In the genomic region with DNA sequence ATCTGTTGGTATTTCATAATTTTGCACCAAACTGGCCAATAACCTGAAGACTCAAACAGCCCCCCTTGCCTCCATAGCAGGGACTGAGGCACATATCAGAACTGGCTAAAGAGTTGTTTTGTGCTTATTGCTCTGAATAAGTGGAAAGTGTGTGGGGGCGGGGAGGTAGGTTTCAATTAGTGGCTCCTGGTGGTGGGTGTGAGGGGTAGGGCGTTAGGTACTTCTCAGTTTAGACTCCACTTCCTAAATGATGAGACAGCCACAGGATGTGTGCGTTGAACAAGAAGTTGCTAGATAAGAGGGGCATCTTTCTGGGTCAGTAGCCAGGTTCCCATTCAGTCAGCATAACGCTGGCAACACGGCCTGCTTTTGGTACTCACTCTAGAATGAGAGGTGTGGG, we compare ENCODE assay signal across 21 mouse cellular contexts.
A peak's percentile ranks its signal among the peaks of the same experiment; 100 is the strongest.
DNase-seq lines count a peak whose midpoint lies in the region; ATAC-seq and TF ChIP-seq lines count a peak whose summit lies in the region.
"Had no signal": no experiment of that assay in that cellular context is flagged by ENCODE, and none has a peak within 500 bp of the region (broad histone marks: within the 10 kb centered on the region; RNA-seq: fewer than 3 reads in every experiment).

No protein-coding gene starts in this region.

- no peak for TF ChIP-seq POLR2A in MEL (IDR thresholded peaks at IDR 0.05; ENCODE audit: control insufficient read depth in 1 of 2, insufficient read depth in 1 of 2, low read depth in 1 of 2, low read length in 2 of 2, poor library complexity in 1 of 2)

- DNase-seq in layer of hippocampus, adult 2 months (ENCODE audit: low spot score in 2 of 2) = no peak
- DNase-seq in layer of hippocampus, adult 11-12 months (ENCODE audit: low spot score) = no peak
- peak; percentile 61 for DNase-seq in CD4-positive helper T cell, adult 2 months (ENCODE audit: low read depth, low spot score)
- peak; percentile 3 for DNase-seq in MEL (ENCODE audit: low read depth, low spot score)
- DNase-seq in natural killer cell, adult 2 months (ENCODE audit: low spot score in 2 of 2) = peak; percentile 5 to 12
- DNase-seq in Muller cell, postnatal 12 days (ENCODE audit: inconsistent ontology term) = no peak
- no peak for DNase-seq in midbrain, embryonic 14.5 days
- DNase-seq: embryo, embryonic 11 days; gastrocnemius, postnatal 36 days; kidney, adult 9 months; kidney, postnatal 4 days; thymus, postnatal 4 days had no signal

- H3K9me3 ChIP-seq in MEL (replicated peaks; ENCODE audit: insufficient read depth, low read length) = no peaks in the 10 kb centered on the region
- no peaks in the 10 kb centered on the region for H3K9me3 ChIP-seq in midbrain, embryonic 14.5 days (ENCODE audit: control insufficient read depth, low read length)
- H3K9me3 ChIP-seq: embryonic facial prominence, embryonic 15.5 days; forebrain, embryonic 10.5 days; heart, embryonic 12.5 days; liver, embryonic 12.5 days; lung, embryonic 15.5 days had no signal

- peaks cover 0 to 5% of the 10 kb centered on the region in 2 experiments; a peak in 2 of 4 replicates for H3K27me3 ChIP-seq in MEL (ENCODE audit: control insufficient read depth in 1 of 2, insufficient read depth in 2 of 2, low read length in 2 of 2)
- no peaks in the 10 kb centered on the region for H3K27me3 ChIP-seq in midbrain, embryonic 14.5 days (ENCODE audit: control insufficient read depth, insufficient read depth, low read length)
- H3K27me3 ChIP-seq: embryonic facial prominence, embryonic 15.5 days; heart, embryonic 12.5 days; liver, embryonic 12.5 days; lung, embryonic 15.5 days had no signal

- H3K27ac ChIP-seq in layer of hippocampus, adult 2 months = peak overlapping the region; percentile 79; the same call in 1 of the 2 replicates
- H3K27ac ChIP-seq in MEL (ENCODE audit: control insufficient read depth, low read depth, low read length) = no peak overlapping the region
- H3K27ac ChIP-seq in midbrain, embryonic 14.5 days (replicated peaks; ENCODE audit: low read depth, low read length) = no peak overlapping the region
- H3K27ac ChIP-seq: embryonic facial prominence, embryonic 15.5 days; forebrain, embryonic 10.5 days; liver, embryonic 12.5 days; lung, embryonic 15.5 days; macrophage; stomach, postnatal 0 days had no signal

- no peak for TF ChIP-seq CTCF in layer of hippocampus, adult 2 months (conservative IDR thresholded peaks at IDR 0.05)
- no peak for TF ChIP-seq CTCF in MEL (IDR thresholded peaks at IDR 0.05 in 2 of 3, conservative IDR thresholded peaks at IDR 0.05 in 1 of 3; ENCODE audit: control insufficient read depth in 1 of 3, insufficient read depth in 1 of 3, low read depth in 2 of 3, low read length in 3 of 3, poor library complexity in 1 of 3, severe bottlenecking in 1 of 3)

- no peak overlapping the region for H3K9ac ChIP-seq in MEL (ENCODE audit: control insufficient read depth, low read depth, low read length, poor library complexity, severe bottlenecking)
- no peak overlapping the region for H3K9ac ChIP-seq in midbrain, embryonic 14.5 days (replicated peaks; ENCODE audit: low read length)
- H3K9ac ChIP-seq: embryonic facial prominence, embryonic 15.5 days; heart, embryonic 12.5 days; liver, embryonic 12.5 days; lung, embryonic 15.5 days had no signal

- ATAC-seq in midbrain, embryonic 14.5 days (ENCODE audit: low FRiP score, low TSS enrichment) = no peak
- ATAC-seq: liver, embryonic 12.5 days had no signal

- H3K79me2 ChIP-seq in MEL (ENCODE audit: control insufficient read depth, insufficient read depth, low read length, poor library complexity) = no peaks in the 10 kb centered on the region

- 63% methylated on average over 5 of the region's 5 CpGs for WGBS in midbrain, embryonic 14.5 days

- no peak for TF ChIP-seq RAD21 in MEL (IDR thresholded peaks at IDR 0.05; ENCODE audit: low read depth, low read length)

- no peaks in the 10 kb centered on the region for H3K36me3 ChIP-seq in MEL (ENCODE audit: control insufficient read depth in 1 of 2, insufficient read depth in 2 of 2, low read length in 2 of 2)
- no peaks in the 10 kb centered on the region for H3K36me3 ChIP-seq in midbrain, embryonic 14.5 days (ENCODE audit: control insufficient read depth, insufficient read depth, low read length)
- H3K36me3 ChIP-seq: embryonic facial prominence, embryonic 15.5 days; forebrain, embryonic 10.5 days; heart, embryonic 12.5 days; liver, embryonic 12.5 days; lung, embryonic 15.5 days had no signal

- no peak overlapping the region for H3K4me2 ChIP-seq in midbrain, embryonic 14.5 days (ENCODE audit: low read length)
- H3K4me2 ChIP-seq: embryonic facial prominence, embryonic 15.5 days; heart, embryonic 12.5 days; liver, embryonic 12.5 days; lung, embryonic 15.5 days; midbrain, embryonic 11.5 days had no signal

- no peak overlapping the region for H3K4me3 ChIP-seq in layer of hippocampus, adult 2 months
- no peak overlapping the region for H3K4me3 ChIP-seq in MEL (ENCODE audit: control insufficient read depth in 1 of 2, insufficient read depth in 1 of 2, low read depth in 2 of 2, low read length in 2 of 2)
- no peak overlapping the region for H3K4me3 ChIP-seq in midbrain, embryonic 14.5 days (replicated peaks; ENCODE audit: low read depth, low read length)
- H3K4me3 ChIP-seq: embryonic facial prominence, embryonic 15.5 days; forebrain, embryonic 10.5 days; heart, embryonic 12.5 days; liver, embryonic 12.5 days; lung, embryonic 15.5 days; myocyte had no signal

- TF ChIP-seq EP300 in MEL (IDR thresholded peaks at IDR 0.05; ENCODE audit: low read depth in 1 of 2, low read length in 2 of 2) = no peak

- H3K4me1 ChIP-seq in MEL (ENCODE audit: control insufficient read depth in 1 of 2, insufficient read depth in 2 of 2, low read length in 2 of 2) = no peaks in the 10 kb centered on the region
- H3K4me1 ChIP-seq in midbrain, embryonic 14.5 days (ENCODE audit: control insufficient read depth, insufficient read depth, low read length) = peaks cover 20% of the 10 kb centered on the region
- H3K4me1 ChIP-seq: liver, embryonic 12.5 days; lung, embryonic 15.5 days had no signal

TF ChIP-seq in MEL, 35 proteins besides CTCF, POLR2A, EP300 and RAD21:
- TF ChIP-seq MEF2A (IDR thresholded peaks at IDR 0.05; ENCODE audit: extremely low read depth, insufficient replicate concordance, low read depth, low read length, poor library complexity, severe bottlenecking) (no peak), CHD2 (IDR thresholded peaks at IDR 0.05; ENCODE audit: low read length) (no peak), POLR2AphosphoS5 (IDR thresholded peaks at IDR 0.05; ENCODE audit: borderline replicate concordance, low read depth, low read length) (no peak), HCFC1 (IDR thresholded peaks at IDR 0.05; ENCODE audit: low read depth, low read length) (no peak), MAX (IDR thresholded peaks at IDR 0.05; ENCODE audit: low read length) (no peak), TBP (IDR thresholded peaks at IDR 0.05; ENCODE audit: low read depth, low read length) (no peak), TCF12 (IDR thresholded peaks at IDR 0.05; ENCODE audit: low read depth, low read length) (no peak), USF2 (IDR thresholded peaks at IDR 0.05; ENCODE audit: borderline replicate concordance in 1 of 2, insufficient read depth in 1 of 2, low read depth in 1 of 2, low read length in 2 of 2) (no peak), E2F4 (IDR thresholded peaks at IDR 0.05; ENCODE audit: borderline replicate concordance, low read depth, low read length) (no peak), MXI1 (IDR thresholded peaks at IDR 0.05; ENCODE audit: low read depth, low read length) (no peak)

Comparison
In these comparisons a context has a peak if more than half of its experiments do, and no peak if none do; other contexts are left out.
1. DNase-seq: peak in CD4-positive helper T cell, adult 2 months (single experiment), MEL (single experiment) and natural killer cell, adult 2 months (2 of 2); none in layer of hippocampus, adult 2 months (0 of 2), layer of hippocampus, adult 11-12 months (single experiment), Muller cell, postnatal 12 days (single experiment) and midbrain, embryonic 14.5 days (single experiment).